Mouse (Mus musculus): ENCODE measurements around the gene Usp18. TPM values are rescaled to one million over a fixed set of nuclear protein-coding genes. Genes with fewer than 3 reads are reported as not detected.

Gene Usp18
- polyA plus RNA-seq, 1 experiment from 2014 or later: 1.2 TPM

GRCm38 (mm10) chr6:121299954-121300353 is 54.2 kb downstream of the Usp18 start, which contains the start of gene Slc6a13:
Slc6a13 (plus strand) TSS chr6:121300227.
- no peak within 1 kb of the TSS for H3K4me2 ChIP-seq (ENCODE audit: low read depth, low read length, severe bottlenecking)
- ATAC-seq (replicated peaks; ENCODE audit: low FRiP score): peak; percentile 61; the same call in 1 of the 2 replicates
- no peak within 1 kb of the TSS for H3K4me3 ChIP-seq (ENCODE audit: low read depth, low read length)
- 0 out of 2 replicates have a peak, but pooled peaks cover 5% of the 10 kb centered on the region for H3K4me1 ChIP-seq (replicated peaks; ENCODE audit: control insufficient read depth, insufficient read depth, low read length)
- WGBS: 5% methylated on average over 11 of the region's 11 CpGs
- H3K9me3 ChIP-seq (ENCODE audit: control insufficient read depth, low read length): no peaks in the 10 kb centered on the region
- H3K27me3 ChIP-seq (ENCODE audit: control insufficient read depth, insufficient read depth, low read length): no peaks in the 10 kb centered on the region
- H3K36me3 ChIP-seq (ENCODE audit: control insufficient read depth, insufficient read depth, low read length): no peaks in the 10 kb centered on the region
- peak; percentile 70 for DNase-seq (ENCODE audit: low spot score)
- no peak within 1 kb of the TSS for H3K9ac ChIP-seq (ENCODE audit: low read length)
- H3K27ac ChIP-seq (ENCODE audit: low read depth, low read length): no peak within 1 kb of the TSS

DNA sequence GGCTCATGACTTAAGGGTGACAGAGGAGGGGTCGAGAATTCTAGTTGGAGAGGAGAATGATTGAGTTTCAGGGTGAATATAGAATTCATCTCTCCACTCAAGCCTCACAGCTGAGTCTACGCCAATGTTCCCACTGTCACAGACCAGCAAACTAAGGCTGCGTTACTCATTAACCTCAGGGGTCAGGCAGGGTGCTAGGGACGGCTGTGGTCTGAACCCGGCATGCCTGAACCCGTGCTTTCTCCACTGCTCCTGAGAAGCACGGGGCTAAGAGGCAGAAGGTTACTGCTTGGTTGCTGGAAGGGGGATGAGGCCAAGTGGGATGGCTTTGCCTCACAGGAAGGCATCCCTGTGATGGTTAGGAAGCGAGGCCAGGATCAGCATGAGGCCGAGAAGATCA is 54.8 kb downstream of the Usp18 start:
- Histone ChIP-seq H3K4me2 (ENCODE audit: low read depth, low read length, severe bottlenecking) (no peak overlapping the region), H3K27me3 (ENCODE audit: control insufficient read depth, insufficient read depth, low read length) (no peaks in the 10 kb centered on the region), H3K4me1 (replicated peaks; ENCODE audit: control insufficient read depth, insufficient read depth, low read length) (0 out of 2 replicates have a peak, but pooled peaks cover 5% of the 10 kb centered on the region), H3K36me3 (ENCODE audit: control insufficient read depth, insufficient read depth, low read length) (no peaks in the 10 kb centered on the region), H3K9ac (ENCODE audit: low read length) (no peak overlapping the region), H3K4me3 (ENCODE audit: low read depth, low read length) (no peak overlapping the region), H3K27ac (ENCODE audit: low read depth, low read length) (no peak overlapping the region), H3K9me3 (ENCODE audit: control insufficient read depth, low read length) (no peaks in the 10 kb centered on the region)
- 69% methylated on average over 9 of the region's 9 CpGs for WGBS
- DNase-seq (ENCODE audit: low spot score) (no peak), ATAC-seq (replicated peaks; ENCODE audit: low FRiP score) (no peak)

DNA sequence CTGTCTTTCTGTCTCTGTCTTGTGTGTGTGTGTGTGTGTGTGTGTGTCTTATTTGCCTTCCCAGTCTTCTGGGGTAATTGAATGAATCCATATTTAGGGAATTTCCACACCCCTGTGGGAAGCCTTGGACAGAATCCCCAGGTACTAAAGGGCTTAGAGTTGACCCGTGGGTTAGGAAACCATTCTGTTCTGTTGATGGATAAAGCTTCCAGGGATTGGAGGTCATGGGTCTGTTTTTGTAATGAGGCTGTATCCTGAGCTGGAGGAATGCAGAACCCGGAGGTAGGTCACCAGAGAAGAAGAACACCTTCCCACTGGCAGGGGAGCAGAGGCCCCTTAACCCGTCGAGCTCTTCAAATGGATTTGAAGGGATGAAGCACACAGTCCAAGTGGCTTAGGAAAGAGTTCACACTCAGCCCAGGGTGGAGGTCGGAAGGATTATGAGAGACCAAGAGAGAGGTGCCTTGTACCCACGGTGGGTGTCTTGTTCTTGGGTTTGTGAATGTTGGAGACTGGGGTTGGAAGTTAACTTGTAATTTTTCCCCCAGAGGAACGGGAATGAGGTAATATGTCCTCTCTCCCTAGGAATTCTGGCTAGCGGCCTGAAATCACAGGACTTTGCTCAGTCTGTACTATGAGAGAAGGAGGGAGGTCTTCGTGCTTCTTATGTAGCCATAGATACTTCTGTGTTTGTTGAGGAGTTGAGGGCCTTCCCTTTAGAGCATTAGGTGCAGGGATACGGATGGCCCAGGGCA is 57.9 kb downstream of the Usp18 start:
- H3K9me3 ChIP-seq (ENCODE audit: control insufficient read depth, low read length): no peaks in the 10 kb centered on the region
- 0 out of 2 replicates have a peak, but pooled peaks cover 5% of the 10 kb centered on the region for H3K4me1 ChIP-seq (replicated peaks; ENCODE audit: control insufficient read depth, insufficient read depth, low read length)
- H3K27ac ChIP-seq (ENCODE audit: low read depth, low read length): no peak overlapping the region
- WGBS: 69% methylated on average over 10 of the region's 10 CpGs
- ATAC-seq (replicated peaks; ENCODE audit: low FRiP score) (no peak), DNase-seq (ENCODE audit: low spot score) (no peak)
- no peaks in the 10 kb centered on the region for H3K36me3 ChIP-seq (ENCODE audit: control insufficient read depth, insufficient read depth, low read length)
- no peak overlapping the region for H3K4me2 ChIP-seq (ENCODE audit: low read depth, low read length, severe bottlenecking)
- no peak overlapping the region for H3K4me3 ChIP-seq (ENCODE audit: low read depth, low read length)
- H3K27me3 ChIP-seq (ENCODE audit: control insufficient read depth, insufficient read depth, low read length): no peaks in the 10 kb centered on the region
- H3K9ac ChIP-seq (ENCODE audit: low read length): no peak overlapping the region

- no peak for DNase-seq (ENCODE audit: low spot score)
- Histone ChIP-seq H3K9ac (ENCODE audit: low read length) (no peak overlapping the region), H3K4me2 (ENCODE audit: low read depth, low read length, severe bottlenecking) (no peak overlapping the region), H3K36me3 (ENCODE audit: control insufficient read depth, insufficient read depth, low read length) (no peaks in the 10 kb centered on the region), H3K4me1 (replicated peaks; ENCODE audit: control insufficient read depth, insufficient read depth, low read length) (0 out of 2 replicates have a peak, but pooled peaks cover 5% of the 10 kb centered on the region), H3K9me3 (ENCODE audit: control insufficient read depth, low read length) (no peaks in the 10 kb centered on the region), H3K4me3 (ENCODE audit: low read depth, low read length) (no peak overlapping the region), H3K27me3 (ENCODE audit: control insufficient read depth, insufficient read depth, low read length) (no peaks in the 10 kb centered on the region), H3K27ac (ENCODE audit: low read depth, low read length) (no peak overlapping the region)
- no peak for ATAC-seq (replicated peaks; ENCODE audit: low FRiP score)
- 80% methylated on average over 9 of the region's 9 CpGs for WGBS
Observed at GRCm38 (mm10) chr6:121304630-121305029, 58.9 kb downstream of the Usp18 start.

DNA sequence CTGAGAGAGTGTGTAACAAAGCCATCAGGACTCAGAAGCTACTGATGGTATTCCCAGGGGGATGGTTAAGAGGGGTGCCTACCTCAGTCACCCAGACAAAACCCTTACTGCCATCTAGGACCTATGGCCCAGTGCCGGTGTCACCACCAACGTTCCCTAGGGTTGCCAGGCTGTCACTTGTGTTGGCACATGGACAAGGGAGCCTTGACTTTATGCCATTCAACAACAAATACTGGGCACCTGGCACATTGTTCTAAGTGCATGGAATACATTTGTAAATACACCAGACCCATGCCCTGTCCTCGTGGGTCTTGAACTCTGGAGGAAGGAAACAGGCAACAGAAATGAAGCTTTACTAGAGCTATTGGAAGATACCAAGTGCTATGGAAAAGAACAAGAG is 59.9 kb downstream of the Usp18 start:
- no peaks in the 10 kb centered on the region for H3K36me3 ChIP-seq (ENCODE audit: control insufficient read depth, insufficient read depth, low read length)
- WGBS: 86% methylated on average over 3 of the region's 3 CpGs
- no peak overlapping the region for H3K9ac ChIP-seq (ENCODE audit: low read length)
- H3K27me3 ChIP-seq (ENCODE audit: control insufficient read depth, insufficient read depth, low read length): no peaks in the 10 kb centered on the region
- H3K27ac ChIP-seq (ENCODE audit: low read depth, low read length): no peak overlapping the region
- H3K9me3 ChIP-seq (ENCODE audit: control insufficient read depth, low read length): no peaks in the 10 kb centered on the region
- DNase-seq (ENCODE audit: low spot score) (no peak), ATAC-seq (replicated peaks; ENCODE audit: low FRiP score) (no peak)
- H3K4me1 ChIP-seq (replicated peaks; ENCODE audit: control insufficient read depth, insufficient read depth, low read length): no peaks in the 10 kb centered on the region
- H3K4me3 ChIP-seq (ENCODE audit: low read depth, low read length): no peak overlapping the region
- no peak overlapping the region for H3K4me2 ChIP-seq (ENCODE audit: low read depth, low read length, severe bottlenecking)

GRCm38 (mm10) chr6:121310984-121311383 is 65.3 kb downstream of the Usp18 start:
- ATAC-seq (replicated peaks; ENCODE audit: low FRiP score) (no peak), DNase-seq (ENCODE audit: low spot score) (no peak)
- no peak overlapping the region for H3K4me2 ChIP-seq (ENCODE audit: low read depth, low read length, severe bottlenecking)
- no peaks in the 10 kb centered on the region for H3K36me3 ChIP-seq (ENCODE audit: control insufficient read depth, insufficient read depth, low read length)
- H3K9ac ChIP-seq (ENCODE audit: low read length): no peak overlapping the region
- no peak overlapping the region for H3K27ac ChIP-seq (ENCODE audit: low read depth, low read length)
- no peak overlapping the region for H3K4me3 ChIP-seq (ENCODE audit: low read depth, low read length)
- no peaks in the 10 kb centered on the region for H3K27me3 ChIP-seq (ENCODE audit: control insufficient read depth, insufficient read depth, low read length)
- no peaks in the 10 kb centered on the region for H3K4me1 ChIP-seq (replicated peaks; ENCODE audit: control insufficient read depth, insufficient read depth, low read length)
- WGBS: 82% methylated on average over 6 of the region's 6 CpGs
- no peaks in the 10 kb centered on the region for H3K9me3 ChIP-seq (ENCODE audit: control insufficient read depth, low read length)

DNA sequence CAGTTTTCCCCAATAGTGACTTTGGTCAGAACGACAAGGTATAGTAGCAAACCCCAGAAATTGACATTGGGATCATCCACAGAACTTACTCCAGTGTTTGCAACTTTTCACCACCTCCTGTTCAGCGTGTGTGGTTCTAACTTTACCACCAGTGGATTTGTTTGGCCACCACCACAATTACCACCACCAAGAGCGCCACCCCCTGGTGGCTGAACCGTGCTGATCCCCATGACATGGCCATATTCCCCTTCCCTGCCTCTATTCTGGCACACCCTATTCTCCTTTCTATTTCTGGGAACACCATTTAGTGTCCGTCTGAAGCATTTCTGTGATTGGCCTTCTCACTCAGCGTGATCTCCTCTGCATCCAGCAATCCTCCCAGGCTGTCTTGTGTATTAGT is 73.4 kb downstream of the Usp18 start:
- no peaks in the 10 kb centered on the region for H3K27me3 ChIP-seq (ENCODE audit: control insufficient read depth, insufficient read depth, low read length)
- H3K27ac ChIP-seq (ENCODE audit: low read depth, low read length): no peak overlapping the region
- H3K4me1 ChIP-seq (replicated peaks; ENCODE audit: control insufficient read depth, insufficient read depth, low read length): no peaks in the 10 kb centered on the region
- 62% methylated on average over 6 of the region's 6 CpGs for WGBS
- no peak overlapping the region for H3K9ac ChIP-seq (ENCODE audit: low read length)
- H3K9me3 ChIP-seq (ENCODE audit: control insufficient read depth, low read length): no peaks in the 10 kb centered on the region
- no peak overlapping the region for H3K4me3 ChIP-seq (ENCODE audit: low read depth, low read length)
- no peak overlapping the region for H3K4me2 ChIP-seq (ENCODE audit: low read depth, low read length, severe bottlenecking)
- ATAC-seq (replicated peaks; ENCODE audit: low FRiP score) (no peak), DNase-seq (ENCODE audit: low spot score) (no peak)
- no peaks in the 10 kb centered on the region for H3K36me3 ChIP-seq (ENCODE audit: control insufficient read depth, insufficient read depth, low read length)
